Mouse (Mus musculus): ENCODE results near the gene Ctsf. TPM values are rescaled to one million over a fixed set of nuclear protein-coding genes. Genes with fewer than 3 reads are reported as not detected.
"Not testable (repeated sequence)": the region's sequence is repeated elsewhere in the genome, so short reads cannot be mapped to it uniquely, and the experiment has no call there.

Gene Ctsf
- polyA plus RNA-seq, 1 experiment, result 73.6 TPM

- no peak for DNase-seq (ENCODE audit: low read depth)
- TF ChIP-seq POLR2A (IDR thresholded peaks at IDR 0.05; ENCODE audit: borderline replicate concordance, extremely low read depth, insufficient read depth, insufficient read length, poor library complexity, severe bottlenecking), result no peak
- TF ChIP-seq CTCF (IDR thresholded peaks at IDR 0.05; ENCODE audit: borderline replicate concordance, extremely low read depth, insufficient read depth, insufficient read length), result no peak
Observed at GRCm38 (mm10) chr19:4855470-4855820, 515 bp downstream of the Ctsf start.

- no peak for DNase-seq (ENCODE audit: low read depth)
- no peak for TF ChIP-seq POLR2A (IDR thresholded peaks at IDR 0.05; ENCODE audit: borderline replicate concordance, extremely low read depth, insufficient read depth, insufficient read length, poor library complexity, severe bottlenecking)
- TF ChIP-seq CTCF (IDR thresholded peaks at IDR 0.05; ENCODE audit: borderline replicate concordance, extremely low read depth, insufficient read depth, insufficient read length), result no peak
Observed at GRCm38 (mm10) chr19:4855951-4856350, 1.0 kb downstream of the Ctsf start.

GRCm38 (mm10) chr19:4859081-4859480 lies 4.2 kb downstream of the Ctsf start:
- no peak for DNase-seq (ENCODE audit: low read depth)
- no peak for TF ChIP-seq CTCF (IDR thresholded peaks at IDR 0.05; ENCODE audit: borderline replicate concordance, extremely low read depth, insufficient read depth, insufficient read length)
- TF ChIP-seq POLR2A (IDR thresholded peaks at IDR 0.05; ENCODE audit: borderline replicate concordance, extremely low read depth, insufficient read depth, insufficient read length, poor library complexity, severe bottlenecking), result no peak

GRCm38 (mm10) chr19:4863048-4863447 lies 8.1 kb downstream of the Ctsf start:
- peak; percentile 17 for DNase-seq (ENCODE audit: low read depth)

GRCm38 (mm10) chr19:4865147-4865546 lies 10.2 kb downstream of the Ctsf start:
- DNase-seq (ENCODE audit: low read depth), result peak; percentile 52
- TF ChIP-seq POLR2A (IDR thresholded peaks at IDR 0.05; ENCODE audit: borderline replicate concordance, extremely low read depth, insufficient read depth, insufficient read length, poor library complexity, severe bottlenecking) (no peak), CTCF (IDR thresholded peaks at IDR 0.05; ENCODE audit: borderline replicate concordance, extremely low read depth, insufficient read depth, insufficient read length) (no peak)

More at GRCm38 (mm10) chr19:4863048-4863447, 8.1 kb downstream of the Ctsf start:
- TF ChIP-seq POLR2A (IDR thresholded peaks at IDR 0.05; ENCODE audit: borderline replicate concordance, extremely low read depth, insufficient read depth, insufficient read length, poor library complexity, severe bottlenecking) (no peak), CTCF (IDR thresholded peaks at IDR 0.05; ENCODE audit: borderline replicate concordance, extremely low read depth, insufficient read depth, insufficient read length) (no peak)

GRCm38 (mm10) chr19:4874613-4875012 lies 19.7 kb downstream of the Ctsf start:
- DNase-seq (ENCODE audit: low read depth), result not testable (repeated sequence)

GRCm38 (mm10) chr19:4876241-4876640 lies 21.3 kb downstream of the Ctsf start:
- no peak for TF ChIP-seq CTCF (IDR thresholded peaks at IDR 0.05; ENCODE audit: borderline replicate concordance, extremely low read depth, insufficient read depth, insufficient read length)
- no peak for TF ChIP-seq POLR2A (IDR thresholded peaks at IDR 0.05; ENCODE audit: borderline replicate concordance, extremely low read depth, insufficient read depth, insufficient read length, poor library complexity, severe bottlenecking)
- no peak for DNase-seq (ENCODE audit: low read depth)

GRCm38 (mm10) chr19:4876755-4877154 lies 21.8 kb downstream of the Ctsf start:
- TF ChIP-seq CTCF (IDR thresholded peaks at IDR 0.05; ENCODE audit: borderline replicate concordance, extremely low read depth, insufficient read depth, insufficient read length) (no peak), POLR2A (IDR thresholded peaks at IDR 0.05; ENCODE audit: borderline replicate concordance, extremely low read depth, insufficient read depth, insufficient read length, poor library complexity, severe bottlenecking) (no peak)
- DNase-seq (ENCODE audit: low read depth), result no peak

GRCm38 (mm10) chr19:4877785-4878184 lies 22.9 kb downstream of the Ctsf start, which contains the start of gene Actn3:
TSS of gene Actn3 (minus strand) at chr19:4877909.
- DNase-seq (ENCODE audit: low read depth), result peak; percentile 3
- no peak for TF ChIP-seq POLR2A (IDR thresholded peaks at IDR 0.05; ENCODE audit: borderline replicate concordance, extremely low read depth, insufficient read depth, insufficient read length, poor library complexity, severe bottlenecking)
- TF ChIP-seq CTCF (IDR thresholded peaks at IDR 0.05; ENCODE audit: borderline replicate concordance, extremely low read depth, insufficient read depth, insufficient read length), result no peak

GRCm38 (mm10) chr19:4878405-4879323 lies 23.7 kb downstream of the Ctsf start, which contains the start of gene Zdhhc24:
TSS of gene Zdhhc24 (plus strand) at chr19:4878668.
- peak; percentile 44; the same call in 1 of the 2 replicates for TF ChIP-seq POLR2A (IDR thresholded peaks at IDR 0.05; ENCODE audit: borderline replicate concordance, extremely low read depth, insufficient read depth, insufficient read length, poor library complexity, severe bottlenecking)
- TF ChIP-seq CTCF (IDR thresholded peaks at IDR 0.05; ENCODE audit: borderline replicate concordance, extremely low read depth, insufficient read depth, insufficient read length), result no peak

GRCm38 (mm10) chr19:4879324-4879703 lies 24.4 kb downstream of the Ctsf start:
- DNase-seq (ENCODE audit: low read depth), result no peak
- TF ChIP-seq CTCF (IDR thresholded peaks at IDR 0.05; ENCODE audit: borderline replicate concordance, extremely low read depth, insufficient read depth, insufficient read length) (no peak), POLR2A (IDR thresholded peaks at IDR 0.05; ENCODE audit: borderline replicate concordance, extremely low read depth, insufficient read depth, insufficient read length, poor library complexity, severe bottlenecking) (no peak)

More at GRCm38 (mm10) chr19:4878405-4879323, 23.7 kb downstream of the Ctsf start, which contains the start of gene Zdhhc24:
- DNase-seq (ENCODE audit: low read depth), result peak; percentile 98

GRCm38 (mm10) chr19:4883961-4884360 lies 29.0 kb downstream of the Ctsf start:
- no peak for TF ChIP-seq CTCF (IDR thresholded peaks at IDR 0.05; ENCODE audit: borderline replicate concordance, extremely low read depth, insufficient read depth, insufficient read length)
- no peak for TF ChIP-seq POLR2A (IDR thresholded peaks at IDR 0.05; ENCODE audit: borderline replicate concordance, extremely low read depth, insufficient read depth, insufficient read length, poor library complexity, severe bottlenecking)
- DNase-seq (ENCODE audit: low read depth), result no peak

Measured in brain, embryonic 14.5 days (tissue).